Mouse (Mus musculus): ENCODE results near the gene Ak8. TPM values are rescaled to one million over a fixed set of nuclear protein-coding genes. Genes with fewer than 3 reads are reported as not detected.

Gene Ak8
- polyA plus RNA-seq, 1 experiment, result 1.5 TPM

GRCm38 (mm10) chr2:28740159-28740558 lies 40.2 kb downstream of the Ak8 start:
- DNase-seq (ENCODE audit: low read depth), result no peak
- TF ChIP-seq POLR2A (IDR thresholded peaks at IDR 0.05; ENCODE audit: borderline replicate concordance, extremely low read depth, insufficient read depth, insufficient read length, poor library complexity, severe bottlenecking) (no peak), CTCF (IDR thresholded peaks at IDR 0.05; ENCODE audit: borderline replicate concordance, extremely low read depth, insufficient read depth, insufficient read length) (no peak)

GRCm38 (mm10) chr2:28742701-28743100 lies 42.7 kb downstream of the Ak8 start:
- DNase-seq (ENCODE audit: low read depth), result no peak
- no peak for TF ChIP-seq POLR2A (IDR thresholded peaks at IDR 0.05; ENCODE audit: borderline replicate concordance, extremely low read depth, insufficient read depth, insufficient read length, poor library complexity, severe bottlenecking)
- no peak for TF ChIP-seq CTCF (IDR thresholded peaks at IDR 0.05; ENCODE audit: borderline replicate concordance, extremely low read depth, insufficient read depth, insufficient read length)

- no peak for DNase-seq (ENCODE audit: low read depth)
These were observed 46.8 kb downstream of the Ak8 start for GRCm38 (mm10) chr2:28746682-28747332.

DNA sequence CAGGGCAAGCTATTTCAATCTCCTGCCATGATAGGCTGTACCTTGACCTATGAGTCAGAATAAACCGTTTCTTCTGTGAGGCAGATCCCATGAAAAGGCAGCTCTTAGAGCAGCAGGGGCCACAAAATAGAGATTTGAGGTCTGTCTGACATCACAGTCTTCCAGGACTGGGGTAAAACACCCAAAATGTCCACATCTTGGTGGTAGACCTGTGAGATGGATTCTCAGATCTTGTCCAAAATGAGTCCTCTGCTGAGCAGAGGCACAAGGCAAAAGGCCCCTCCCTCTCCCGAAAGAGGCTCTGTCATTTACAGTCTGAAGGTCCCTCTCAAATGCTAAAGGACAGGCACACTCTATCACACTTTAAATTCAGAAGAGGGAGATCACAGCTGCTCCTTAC lies 47.7 kb downstream of the Ak8 start:
- TF ChIP-seq CTCF (IDR thresholded peaks at IDR 0.05; ENCODE audit: borderline replicate concordance, extremely low read depth, insufficient read depth, insufficient read length) (no peak), POLR2A (IDR thresholded peaks at IDR 0.05; ENCODE audit: borderline replicate concordance, extremely low read depth, insufficient read depth, insufficient read length, poor library complexity, severe bottlenecking) (no peak)
- DNase-seq (ENCODE audit: low read depth), result no peak

More at GRCm38 (mm10) chr2:28746682-28747332, 46.8 kb downstream of the Ak8 start:
- TF ChIP-seq CTCF (IDR thresholded peaks at IDR 0.05; ENCODE audit: borderline replicate concordance, extremely low read depth, insufficient read depth, insufficient read length) (no peak), POLR2A (IDR thresholded peaks at IDR 0.05; ENCODE audit: borderline replicate concordance, extremely low read depth, insufficient read depth, insufficient read length, poor library complexity, severe bottlenecking) (no peak)

- DNase-seq (ENCODE audit: low read depth), result peak; percentile 80
- no peak for TF ChIP-seq CTCF (IDR thresholded peaks at IDR 0.05; ENCODE audit: borderline replicate concordance, extremely low read depth, insufficient read depth, insufficient read length)
- TF ChIP-seq POLR2A (IDR thresholded peaks at IDR 0.05; ENCODE audit: borderline replicate concordance, extremely low read depth, insufficient read depth, insufficient read length, poor library complexity, severe bottlenecking), result no peak
These were observed 51.2 kb downstream of the Ak8 start for GRCm38 (mm10) chr2:28751186-28751585.

- no peak for TF ChIP-seq POLR2A (IDR thresholded peaks at IDR 0.05; ENCODE audit: borderline replicate concordance, extremely low read depth, insufficient read depth, insufficient read length, poor library complexity, severe bottlenecking)
- TF ChIP-seq CTCF (IDR thresholded peaks at IDR 0.05; ENCODE audit: borderline replicate concordance, extremely low read depth, insufficient read depth, insufficient read length), result no peak
- DNase-seq (ENCODE audit: low read depth), result peak; percentile 60
These were observed 51.7 kb downstream of the Ak8 start for GRCm38 (mm10) chr2:28751658-28752057.

DNA sequence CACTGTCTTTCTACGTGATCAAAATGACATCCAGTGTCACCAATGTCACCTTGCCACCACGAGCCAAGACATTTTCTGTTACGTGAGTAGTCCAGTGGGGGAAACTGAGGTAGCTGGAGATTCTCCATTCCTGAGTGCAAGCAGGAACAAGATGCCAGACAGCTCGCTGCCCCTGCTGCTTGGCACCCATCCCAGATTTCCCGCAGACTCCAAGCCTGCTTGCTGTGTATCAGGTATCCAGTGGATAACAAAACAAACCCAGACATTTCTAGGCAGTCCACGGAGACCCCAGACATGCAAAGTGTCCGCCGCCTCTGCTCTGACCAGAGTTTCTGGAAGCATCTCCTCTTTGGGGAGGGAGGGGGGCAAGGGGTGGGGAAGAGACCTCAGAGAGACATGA lies 52.4 kb downstream of the Ak8 start:
- no peak for TF ChIP-seq POLR2A (IDR thresholded peaks at IDR 0.05; ENCODE audit: borderline replicate concordance, extremely low read depth, insufficient read depth, insufficient read length, poor library complexity, severe bottlenecking)
- TF ChIP-seq CTCF (IDR thresholded peaks at IDR 0.05; ENCODE audit: borderline replicate concordance, extremely low read depth, insufficient read depth, insufficient read length), result no peak

GRCm38 (mm10) chr2:28755451-28755850 lies 55.5 kb downstream of the Ak8 start:
- TF ChIP-seq POLR2A (IDR thresholded peaks at IDR 0.05; ENCODE audit: borderline replicate concordance, extremely low read depth, insufficient read depth, insufficient read length, poor library complexity, severe bottlenecking) (no peak), CTCF (IDR thresholded peaks at IDR 0.05; ENCODE audit: borderline replicate concordance, extremely low read depth, insufficient read depth, insufficient read length) (peak; percentile 84; the same call in 1 of the 2 replicates)
- DNase-seq (ENCODE audit: low read depth), result peak; percentile 87

More for the DNA sequence above, 52.4 kb downstream of the Ak8 start:
- peak; percentile 69 for DNase-seq (ENCODE audit: low read depth)

DNA sequence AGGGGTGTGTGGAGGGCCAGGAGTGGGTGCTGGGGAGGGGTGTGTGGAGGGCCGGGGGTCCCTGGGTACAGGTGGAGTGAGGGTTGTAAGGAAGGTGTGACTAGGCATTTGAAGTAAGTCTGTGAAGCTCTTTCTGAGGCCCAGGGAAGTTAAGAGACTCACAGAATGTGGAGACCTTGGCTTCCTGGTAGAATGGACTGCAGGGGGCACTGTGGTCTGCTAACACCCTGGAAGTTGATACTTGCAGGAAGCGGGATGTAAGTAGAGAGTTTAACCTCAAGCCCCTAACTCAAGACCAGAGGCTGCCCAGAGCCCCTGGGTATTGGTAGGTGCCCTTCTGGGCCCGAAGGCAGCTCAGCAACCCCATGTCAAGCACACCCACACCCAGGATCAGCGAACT lies 56.2 kb downstream of the Ak8 start:
- TF ChIP-seq CTCF (IDR thresholded peaks at IDR 0.05; ENCODE audit: borderline replicate concordance, extremely low read depth, insufficient read depth, insufficient read length) (peak; percentile 78), POLR2A (IDR thresholded peaks at IDR 0.05; ENCODE audit: borderline replicate concordance, extremely low read depth, insufficient read depth, insufficient read length, poor library complexity, severe bottlenecking) (no peak)

GRCm38 (mm10) chr2:28759441-28759840 lies 59.5 kb downstream of the Ak8 start:
- no peak for DNase-seq (ENCODE audit: low read depth)
- TF ChIP-seq POLR2A (IDR thresholded peaks at IDR 0.05; ENCODE audit: borderline replicate concordance, extremely low read depth, insufficient read depth, insufficient read length, poor library complexity, severe bottlenecking) (no peak), CTCF (IDR thresholded peaks at IDR 0.05; ENCODE audit: borderline replicate concordance, extremely low read depth, insufficient read depth, insufficient read length) (no peak)

More for the DNA sequence above, 56.2 kb downstream of the Ak8 start:
- DNase-seq (ENCODE audit: low read depth), result peak; percentile 84

DNA sequence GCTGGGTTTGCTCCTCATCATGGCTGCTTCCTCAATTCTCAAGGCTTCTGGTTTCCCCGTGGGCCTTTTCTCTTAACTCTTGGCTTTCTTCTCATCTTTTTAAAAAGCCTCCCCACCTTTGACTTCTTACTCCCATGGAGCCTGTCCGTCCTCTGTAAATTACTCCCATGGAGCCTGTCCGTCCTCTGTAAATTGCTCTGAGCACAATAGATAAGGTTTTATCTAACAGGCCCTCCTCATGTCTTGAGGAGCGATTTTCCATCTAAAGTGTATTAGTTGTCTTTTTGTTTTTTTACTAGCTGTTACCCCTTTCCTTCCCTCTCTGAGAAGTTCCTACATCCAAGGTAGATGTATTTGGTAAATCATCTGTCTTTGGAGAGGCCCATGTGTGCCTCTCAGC lies 66.6 kb downstream of the Ak8 start:
- TF ChIP-seq CTCF (IDR thresholded peaks at IDR 0.05; ENCODE audit: borderline replicate concordance, extremely low read depth, insufficient read depth, insufficient read length) (no peak), POLR2A (IDR thresholded peaks at IDR 0.05; ENCODE audit: borderline replicate concordance, extremely low read depth, insufficient read depth, insufficient read length, poor library complexity, severe bottlenecking) (no peak)
- no peak for DNase-seq (ENCODE audit: low read depth)

DNA sequence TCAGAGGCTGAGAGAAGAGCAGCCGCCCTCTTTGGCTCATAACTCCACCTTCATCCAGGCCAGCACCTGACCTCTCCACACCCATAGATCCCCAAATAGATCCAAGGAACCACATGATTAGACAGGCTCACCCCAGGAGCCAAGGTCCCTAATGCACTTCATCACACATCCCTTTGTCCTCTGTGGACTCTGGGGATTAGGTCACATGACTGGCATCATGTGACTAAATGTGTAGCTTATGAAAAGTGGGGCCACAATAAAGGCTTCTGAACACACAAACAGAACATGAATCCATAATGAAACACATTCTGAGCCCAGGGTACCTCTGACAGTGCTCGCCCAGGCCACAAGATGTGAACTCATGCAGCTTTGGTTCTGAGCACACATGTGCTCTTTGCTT lies 67.1 kb downstream of the Ak8 start:
- TF ChIP-seq CTCF (IDR thresholded peaks at IDR 0.05; ENCODE audit: borderline replicate concordance, extremely low read depth, insufficient read depth, insufficient read length) (no peak), POLR2A (IDR thresholded peaks at IDR 0.05; ENCODE audit: borderline replicate concordance, extremely low read depth, insufficient read depth, insufficient read length, poor library complexity, severe bottlenecking) (no peak)
- DNase-seq (ENCODE audit: low read depth), result no peak
